Mouse (Mus musculus) midbrain, embryonic 11.5 days (tissue): ENCODE measurements around the gene Ptp4a2. TPM values are rescaled to one million over a fixed set of nuclear protein-coding genes. Genes with fewer than 3 reads are reported as not detected.
"Not testable (repeated sequence)": the region's sequence is repeated elsewhere in the genome, so short reads cannot be mapped to it uniquely, and the experiment has no call there.

Experiments
- ATAC-seq: fragments of 200-750 bp; cut with Nextera tagmentation; 2 replicates; pipeline ENCODE4 v1.8.0; 2017; ENCODE audit warnings: moderate TSS enrichment, moderate library complexity; ENCODE audit not compliant: low FRiP score
- DNase-seq: peaks from one replicate; pipeline ENCODE4 v3.0.0; 2015; ENCODE audit warnings: low spot score; ENCODE audit errors: missing footprints
- H3K27ac ChIP-seq: fragments of 300-500 bp; sonication (generic); 2 replicates; pipeline ENCODE4 v1.5.1; 2014; ENCODE audit warnings: low read depth, low read length
- H3K27me3 ChIP-seq: fragments of 300-500 bp; sonication (generic); 2 replicates; pipeline ENCODE4 v1.6.1; 2014; ENCODE audit warnings: mild to moderate bottlenecking, low read length, moderate library complexity, mixed read lengths; ENCODE audit not compliant: control insufficient read depth, insufficient read depth
- H3K36me3 ChIP-seq: fragments of 300-500 bp; sonication (generic); 2 replicates; pipeline ENCODE4 v1.6.1; 2014; ENCODE audit warnings: mild to moderate bottlenecking, low read length, moderate library complexity, mixed read lengths; ENCODE audit not compliant: control insufficient read depth, insufficient read depth
- H3K4me1 ChIP-seq: fragments of 300-500 bp; sonication (generic); 2 replicates; pipeline ENCODE4 v1.6.1; 2014; ENCODE audit warnings: low read length; ENCODE audit not compliant: control insufficient read depth, insufficient read depth
- H3K4me2 ChIP-seq: fragments of 300-500 bp; sonication (generic); 2 replicates; pipeline ENCODE4 v1.6.1; 2014; ENCODE audit warnings: mild to moderate bottlenecking, moderate library complexity
- H3K4me3 ChIP-seq: fragments of 300-500 bp; sonication (generic); 2 replicates; pipeline ENCODE4 v1.5.1; 2014; ENCODE audit warnings: low read depth, low read length
- H3K9ac ChIP-seq: fragments of 300-500 bp; sonication (generic); 2 replicates; pipeline ENCODE4 v1.6.1; 2014; ENCODE audit warnings: low read length
- H3K9me3 ChIP-seq: fragments of 300-500 bp; sonication (generic); 2 replicates; pipeline ENCODE4 v1.6.1; 2016; ENCODE audit warnings: low read length; ENCODE audit not compliant: control insufficient read depth
- WGBS: fragments of 180-500 bp; shearing (Covaris S2); extraction: QIAGEN DNeasy Blood & Tissue Kit; methylation state at CpG from one replicate; pipeline ENCODE4 v1.1.7; 2014; 5-methylcytosine and 5-hydroxymethylcytosine counted together
- polyA plus RNA-seq: library from polyadenylated mRNA; unstranded; fragments of >200 nt; fragmentation: Nextera tagmentation; extraction: Ambion mirVana; gene quantifications from 2 replicates; pipeline ENCODE4 v1.2.1, GENCODE M21; 2014

Ptp4a2 gene
- polyA plus RNA-seq: 368 TPM in 2 replicates

GRCm38 (mm10) chr4:129810798-129811604, at the start of gene Ptp4a2:
Gene Ptp4a2, plus strand, starts transcription at chr4:129811219.
- 21% methylated on average over 35 of the region's 35 CpGs for WGBS
- peaks cover 3% of the 10 kb centered on the region; the same call in 1 of the 2 replicates for H3K27me3 ChIP-seq
- peak within 1 kb of the TSS; percentile 58 for H3K9ac ChIP-seq
- ATAC-seq (no peak), DNase-seq (peak; percentile 90)
- H3K4me2 ChIP-seq: peak within 1 kb of the TSS; percentile 50
- peaks cover 8% of the 10 kb centered on the region for H3K4me1 ChIP-seq
- H3K9me3 ChIP-seq: no peaks in the 10 kb centered on the region
- H3K4me3 ChIP-seq: peak within 1 kb of the TSS; percentile 23
- no peaks in the 10 kb centered on the region for H3K36me3 ChIP-seq
- no peak within 1 kb of the TSS for H3K27ac ChIP-seq

DNA sequence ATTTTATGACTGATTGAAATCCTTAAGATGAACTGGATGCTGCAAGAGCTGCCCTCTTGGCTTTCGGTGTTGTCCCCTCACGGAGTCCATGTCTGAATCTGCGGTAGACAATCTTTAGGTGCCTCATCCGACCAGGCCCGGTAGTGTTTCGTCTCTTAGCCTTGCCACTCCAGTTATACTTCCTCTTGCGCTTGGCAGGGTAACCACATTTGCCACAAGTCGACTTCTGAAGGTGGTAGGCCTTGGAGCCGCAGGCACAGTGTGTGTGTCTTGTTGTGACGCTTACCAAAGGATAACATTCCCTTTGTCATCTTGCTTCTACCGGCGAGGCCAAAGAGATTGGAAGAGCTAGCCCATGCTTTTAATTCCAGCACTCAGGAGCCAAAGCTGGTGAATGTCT, 49.4 kb upstream of the Ptp4a2 start:
- Histone ChIP-seq H3K9ac (no peak overlapping the region), H3K27ac (no peak overlapping the region), H3K4me1 (no peaks in the 10 kb centered on the region), H3K9me3 (no peaks in the 10 kb centered on the region), H3K4me3 (no peak overlapping the region), H3K4me2 (no peak overlapping the region), H3K36me3 (no peaks in the 10 kb centered on the region), H3K27me3 (no peaks in the 10 kb centered on the region)
- DNase-seq (no peak), ATAC-seq (no peak)
- WGBS: 87% methylated on average over 12 of the region's 12 CpGs

- ATAC-seq, DNase-seq, H3K9ac ChIP-seq, H3K27me3 ChIP-seq, H3K27ac ChIP-seq, H3K36me3 ChIP-seq, H3K9me3 ChIP-seq, H3K4me2 ChIP-seq, H3K4me3 ChIP-seq, H3K4me1 ChIP-seq: not testable (repeated sequence)
- 76% methylated on average over 1 of the region's 1 CpGs for WGBS
These were observed 48.5 kb upstream of the Ptp4a2 start for GRCm38 (mm10) chr4:129762496-129762895.

- Histone ChIP-seq H3K27ac (no peak overlapping the region), H3K27me3 (no peaks in the 10 kb centered on the region), H3K9ac (no peak overlapping the region), H3K4me3 (no peak overlapping the region), H3K4me2 (no peak overlapping the region), H3K4me1 (no peaks in the 10 kb centered on the region), H3K36me3 (no peaks in the 10 kb centered on the region), H3K9me3 (no peaks in the 10 kb centered on the region)
- DNase-seq: no peak
- no peak for ATAC-seq
- 84% methylated on average over 3 of the region's 3 CpGs for WGBS
These were observed 45.7 kb upstream of the Ptp4a2 start for GRCm38 (mm10) chr4:129765351-129765750.

GRCm38 (mm10) chr4:129767782-129768181, 43.2 kb upstream of the Ptp4a2 start:
- no peak overlapping the region for H3K4me3 ChIP-seq
- H3K4me1 ChIP-seq: peaks cover 3% of the 10 kb centered on the region; the same call in 1 of the 2 replicates
- H3K27ac ChIP-seq: no peak overlapping the region
- WGBS: 92% methylated on average over 8 of the region's 8 CpGs
- ATAC-seq: no peak
- no peak overlapping the region for H3K4me2 ChIP-seq
- H3K9ac ChIP-seq: no peak overlapping the region
- peaks cover 3% of the 10 kb centered on the region for H3K27me3 ChIP-seq
- no peak for DNase-seq
- H3K36me3 ChIP-seq: no peaks in the 10 kb centered on the region
- H3K9me3 ChIP-seq: no peaks in the 10 kb centered on the region

DNA sequence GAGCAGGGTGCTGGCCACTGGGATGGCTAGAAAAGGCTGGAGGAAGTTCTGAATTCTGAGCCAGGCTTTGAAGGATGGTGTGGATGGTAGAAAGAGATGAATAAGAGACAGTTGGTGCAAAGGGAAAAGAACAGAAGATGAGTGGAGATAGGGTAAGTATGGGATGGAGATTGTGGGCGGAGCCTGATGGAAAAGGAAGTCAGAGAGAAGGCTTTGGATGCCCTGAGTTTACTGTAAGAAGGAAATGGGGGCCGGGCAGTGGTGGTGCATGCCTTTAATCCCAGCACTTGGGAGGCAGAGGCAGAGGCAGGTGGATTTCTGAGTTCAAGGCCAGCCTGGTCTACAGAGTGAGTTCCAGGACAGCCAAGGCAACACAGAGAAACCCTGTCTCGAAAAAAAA, 42.3 kb upstream of the Ptp4a2 start:
- H3K9ac ChIP-seq, H3K36me3 ChIP-seq, H3K4me3 ChIP-seq, H3K27ac ChIP-seq, H3K4me1 ChIP-seq, H3K27me3 ChIP-seq, H3K9me3 ChIP-seq, ATAC-seq, H3K4me2 ChIP-seq, DNase-seq: not testable (repeated sequence)
- WGBS: 83% methylated on average over 3 of the region's 3 CpGs

DNA sequence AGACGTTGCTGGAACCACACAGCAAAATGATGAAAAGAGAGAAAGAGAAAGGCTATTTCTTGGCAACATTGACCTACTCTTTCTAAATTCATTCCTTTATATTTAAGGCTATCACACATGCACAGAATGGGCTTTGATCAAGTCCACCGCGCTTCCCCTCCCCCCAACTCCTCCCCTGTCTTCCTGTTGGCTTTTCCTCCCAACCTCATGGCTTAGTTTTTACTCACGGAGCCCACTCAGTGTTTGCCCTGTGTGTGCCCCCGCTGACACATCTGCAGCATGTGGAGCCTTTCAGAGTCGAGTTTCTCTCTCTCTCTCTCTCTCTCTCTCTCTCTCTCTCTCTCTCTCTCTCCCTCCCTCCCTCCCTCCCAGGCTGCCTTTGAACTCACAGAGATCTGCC, 40.4 kb upstream of the Ptp4a2 start:
- no peaks in the 10 kb centered on the region for H3K36me3 ChIP-seq
- H3K4me2 ChIP-seq: no peak overlapping the region
- no peak overlapping the region for H3K4me3 ChIP-seq
- peaks cover 3% of the 10 kb centered on the region for H3K27me3 ChIP-seq
- WGBS: 57% methylated on average over 6 of the region's 6 CpGs
- H3K9me3 ChIP-seq: no peaks in the 10 kb centered on the region
- H3K9ac ChIP-seq: no peak overlapping the region
- peaks cover 3% of the 10 kb centered on the region; the same call in 1 of the 2 replicates for H3K4me1 ChIP-seq
- ATAC-seq (no peak), DNase-seq (no peak)
- no peak overlapping the region for H3K27ac ChIP-seq

DNA sequence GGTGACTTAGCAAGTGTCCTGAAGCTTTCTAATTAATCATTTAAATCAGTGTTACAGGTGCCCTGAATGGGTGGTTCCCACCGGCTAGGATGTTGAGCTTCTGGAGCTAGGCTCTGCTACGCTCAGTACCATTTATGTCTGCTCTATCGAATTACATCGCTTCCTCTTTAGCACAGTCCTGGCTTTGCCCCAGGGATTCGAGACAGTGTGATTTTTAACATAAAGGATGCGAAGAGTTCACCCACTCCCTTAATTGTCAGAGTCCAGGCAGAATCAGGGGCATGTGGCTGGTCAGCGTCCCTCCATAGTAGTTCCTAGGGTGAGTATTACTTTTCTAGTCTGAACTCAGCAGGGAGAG, 39.7 kb upstream of the Ptp4a2 start:
- Histone ChIP-seq H3K36me3 (no peaks in the 10 kb centered on the region), H3K4me3 (no peak overlapping the region), H3K27ac (no peak overlapping the region), H3K27me3 (peaks cover 3% of the 10 kb centered on the region), H3K9me3 (no peaks in the 10 kb centered on the region), H3K9ac (no peak overlapping the region), H3K4me1 (peaks cover 3% of the 10 kb centered on the region; the same call in 1 of the 2 replicates), H3K4me2 (no peak overlapping the region; the same call in 1 of the 2 replicates)
- DNase-seq (peak; percentile 78), ATAC-seq (no peak)
- WGBS: 25% methylated on average over 7 of the region's 7 CpGs

GRCm38 (mm10) chr4:129771672-129772521, 39.1 kb upstream of the Ptp4a2 start:
- 5% methylated on average over 21 of the region's 21 CpGs for WGBS
- H3K27me3 ChIP-seq: peaks cover 3% of the 10 kb centered on the region
- DNase-seq (peak; percentile 87), ATAC-seq (no peak)
- H3K4me2 ChIP-seq: peak overlapping the region; percentile 25; the same call in 1 of the 2 replicates
- no peak overlapping the region for H3K9ac ChIP-seq
- no peak overlapping the region for H3K4me3 ChIP-seq
- H3K27ac ChIP-seq: no peak overlapping the region
- peaks cover 3% of the 10 kb centered on the region; the same call in 1 of the 2 replicates for H3K4me1 ChIP-seq
- H3K36me3 ChIP-seq: no peaks in the 10 kb centered on the region
- H3K9me3 ChIP-seq: no peaks in the 10 kb centered on the region
